Mouse (Mus musculus) kidney, postnatal 0 days (tissue): ENCODE measurements at regions not wholly inside any gene's neighbourhood (a gene's known extent, or its start where the extent isn't known, plus 50 kb on each side); places are given as distances from the start of the nearest gene placed in this dataset.

Experiments
- ATAC-seq: fragments of 200-750 bp; cut with Nextera tagmentation; replicated peaks from 2 replicates; pipeline ENCODE4 v1.8.0; 2017; ENCODE audit warnings: low read depth, moderate number of reproducible peaks, moderate TSS enrichment, moderate library complexity; ENCODE audit not compliant: low FRiP score
- DNase-seq: peaks from one replicate; pipeline ENCODE4 v3.0.0-alpha.2; 2016; ENCODE audit warnings: low spot score
- H3K27ac ChIP-seq: fragments of 300-500 bp; sonication (generic); 2 replicates; pipeline ENCODE4 v1.5.1; 2014; ENCODE audit warnings: mild to moderate bottlenecking
- H3K27me3 ChIP-seq: fragments of 300-500 bp; sonication (generic); 2 replicates; pipeline ENCODE4 v1.6.1; 2014; ENCODE audit warnings: low read length, mixed read lengths; ENCODE audit not compliant: insufficient read depth
- H3K36me3 ChIP-seq: fragments of 300-500 bp; sonication (generic); 2 replicates; pipeline ENCODE4 v1.6.1; 2014; ENCODE audit warnings: low read length, mixed read lengths; ENCODE audit not compliant: insufficient read depth
- H3K4me1 ChIP-seq: fragments of 300-500 bp; sonication (generic); replicated peaks from 2 replicates; pipeline ENCODE4 v1.6.1; 2014; ENCODE audit warnings: antibody characterized with exemption, low read length, mixed read lengths; ENCODE audit not compliant: insufficient read depth
- H3K4me2 ChIP-seq: fragments of 300-500 bp; sonication (generic); 2 replicates; pipeline ENCODE4 v1.6.1; 2014; ENCODE audit warnings: mild to moderate bottlenecking, low read length, moderate library complexity, mixed read lengths
- H3K4me3 ChIP-seq: fragments of 300-500 bp; sonication (generic); replicated peaks from 2 replicates; pipeline ENCODE4 v1.5.1; 2014; ENCODE audit warnings: low read depth, low read length
- H3K9ac ChIP-seq: fragments of 300-500 bp; sonication (generic); 2 replicates; pipeline ENCODE4 v1.6.1; 2014; ENCODE audit warnings: low read depth, low read length
- H3K9me3 ChIP-seq: fragments of 300-500 bp; sonication (generic); replicated peaks from 2 replicates; pipeline ENCODE4 v1.6.1; 2016; ENCODE audit warnings: low read length, inconsistent platforms, mixed read lengths
- CTCF ChIP-seq: IDR thresholded peaks from 2 replicates; pipeline ENCODE4 v1.5.1; 2016; ENCODE audit warnings: antibody characterized with exemption, low read depth, mild to moderate bottlenecking, moderate library complexity
- WGBS: fragments of 180-500 bp; shearing (Covaris S2); extraction: QIAGEN DNeasy Blood & Tissue Kit; methylation state at CpG from one replicate; pipeline ENCODE4 v1.1.7; 2014; 5-methylcytosine and 5-hydroxymethylcytosine counted together

GRCm38 (mm10) chr10:17655459-17656051 is 67.5 kb upstream of the Cited2 start:
- Histone ChIP-seq H3K36me3 (no peaks in the 10 kb centered on the region), H3K4me1 (peaks cover 15% of the 10 kb centered on the region; the same call in 1 of the 2 replicates), H3K9ac (no peak overlapping the region), H3K27ac (no peak overlapping the region), H3K4me2 (peak overlapping the region; percentile 38), H3K27me3 (no peaks in the 10 kb centered on the region), H3K9me3 (no peaks in the 10 kb centered on the region), H3K4me3 (no peak overlapping the region)
- WGBS: 43% methylated on average over 10 of the region's 10 CpGs
- ATAC-seq (no peak; the same call in 1 of the 2 replicates), DNase-seq (no peak)
- no peak for TF ChIP-seq CTCF

- WGBS: 41% methylated on average over 10 of the region's 10 CpGs
- peak overlapping the region; percentile 38 for H3K4me2 ChIP-seq
- H3K36me3 ChIP-seq: no peaks in the 10 kb centered on the region
- no peaks in the 10 kb centered on the region for H3K9me3 ChIP-seq
- H3K4me3 ChIP-seq: no peak overlapping the region
- peaks cover 15% of the 10 kb centered on the region; the same call in 1 of the 2 replicates for H3K4me1 ChIP-seq
- ATAC-seq: peak; percentile 38; the same call in 1 of the 2 replicates
- DNase-seq: peak; percentile 35
- no peak overlapping the region for H3K27ac ChIP-seq
- H3K9ac ChIP-seq: no peak overlapping the region
- H3K27me3 ChIP-seq: no peaks in the 10 kb centered on the region
- TF ChIP-seq CTCF: no peak
These were observed 66.7 kb upstream of the Cited2 start for GRCm38 (mm10) chr10:17656305-17656704.

DNA sequence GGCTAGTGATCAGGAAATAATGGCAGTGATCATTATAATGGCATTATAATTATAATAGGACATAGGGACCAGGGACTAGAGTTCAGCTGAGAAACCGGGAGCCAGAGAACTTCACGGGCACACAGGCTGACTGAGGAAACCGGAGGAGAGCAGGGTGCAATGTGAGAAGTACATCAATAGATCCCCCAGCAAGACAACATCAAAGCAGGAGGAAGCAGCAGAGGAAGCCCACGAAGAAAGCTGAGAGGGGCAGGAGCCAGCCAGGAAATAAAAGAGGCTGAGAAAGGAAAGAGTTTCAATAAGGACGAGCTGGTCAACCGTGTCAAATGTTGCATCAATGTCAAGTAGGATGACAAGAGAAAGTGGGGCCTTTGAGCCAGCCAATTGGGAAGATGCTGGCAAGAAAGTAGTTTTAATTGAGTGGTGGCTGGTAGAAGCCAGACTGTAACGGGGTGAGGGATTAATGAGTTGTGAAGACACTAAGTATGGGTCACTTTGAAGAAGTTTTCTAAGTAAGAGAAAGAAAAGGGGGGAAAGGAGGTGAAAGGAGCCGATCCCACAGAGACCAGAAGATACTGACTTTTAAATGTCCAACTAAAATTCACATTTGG is 66.0 kb upstream of the Cited2 start:
- Histone ChIP-seq H3K9me3 (no peaks in the 10 kb centered on the region), H3K9ac (no peak overlapping the region), H3K4me1 (peaks cover 15% of the 10 kb centered on the region; the same call in 1 of the 2 replicates), H3K27ac (no peak overlapping the region), H3K27me3 (no peaks in the 10 kb centered on the region), H3K4me3 (no peak overlapping the region), H3K4me2 (peak overlapping the region; percentile 38; the same call in 1 of the 2 replicates), H3K36me3 (no peaks in the 10 kb centered on the region)
- WGBS: 14% methylated on average over 8 of the region's 8 CpGs
- TF ChIP-seq CTCF: no peak
- DNase-seq (peak; percentile 86), ATAC-seq (peak; percentile 74)

GRCm38 (mm10) chr10:17659575-17659974 is 63.4 kb upstream of the Cited2 start:
- H3K9ac ChIP-seq: no peak overlapping the region
- no peak overlapping the region for H3K4me3 ChIP-seq
- DNase-seq: no peak
- no peak for ATAC-seq
- no peaks in the 10 kb centered on the region for H3K36me3 ChIP-seq
- H3K27ac ChIP-seq: no peak overlapping the region
- H3K9me3 ChIP-seq: no peaks in the 10 kb centered on the region
- TF ChIP-seq CTCF: no peak
- WGBS: 91% methylated on average over 9 of the region's 9 CpGs
- H3K27me3 ChIP-seq: no peaks in the 10 kb centered on the region
- H3K4me1 ChIP-seq: peaks cover 12% of the 10 kb centered on the region; the same call in 1 of the 2 replicates
- H3K4me2 ChIP-seq: no peak overlapping the region

GRCm38 (mm10) chr10:17660836-17661452 is 62.1 kb upstream of the Cited2 start:
- Histone ChIP-seq H3K4me2 (no peak overlapping the region), H3K4me1 (peaks cover 11% of the 10 kb centered on the region; the same call in 1 of the 2 replicates), H3K4me3 (no peak overlapping the region), H3K36me3 (no peaks in the 10 kb centered on the region), H3K27me3 (no peaks in the 10 kb centered on the region), H3K9me3 (no peaks in the 10 kb centered on the region), H3K9ac (no peak overlapping the region), H3K27ac (no peak overlapping the region)
- DNase-seq (no peak), ATAC-seq (no peak)
- no peak for TF ChIP-seq CTCF
- 94% methylated on average over 5 of the region's 5 CpGs for WGBS

- ATAC-seq (no peak), DNase-seq (no peak)
- Histone ChIP-seq H3K36me3 (no peaks in the 10 kb centered on the region), H3K9me3 (no peaks in the 10 kb centered on the region), H3K4me2 (no peak overlapping the region), H3K4me3 (no peak overlapping the region), H3K27ac (no peak overlapping the region), H3K4me1 (no peaks in the 10 kb centered on the region), H3K27me3 (no peaks in the 10 kb centered on the region), H3K9ac (no peak overlapping the region)
- no peak for TF ChIP-seq CTCF
- 69% methylated on average over 3 of the region's 3 CpGs for WGBS
These were observed 56.9 kb upstream of the Cited2 start for GRCm38 (mm10) chr10:17666089-17666488.
